Mouse (Mus musculus) ES-E14 (cell line): ENCODE data around the gene Cpxm1. TPM values are rescaled to one million over a fixed set of nuclear protein-coding genes. Genes with fewer than 3 reads are reported as not detected.

Experiments
- DNase-seq: peaks from one replicate; pipeline ENCODE4 v3.0.0-alpha.2; 2013; ENCODE audit warnings: low read depth, low spot score
- H3K27ac ChIP-seq: 2 replicates; pipeline ENCODE4 v1.5.1; 2012; ENCODE audit warnings: low read depth, mild to moderate bottlenecking, low read length, moderate library complexity, mixed read lengths; ENCODE audit not compliant: poor library complexity, insufficient read depth, severe bottlenecking
- H3K36me3 ChIP-seq: 2 replicates; pipeline ENCODE4 v1.6.1; 2012; ENCODE audit warnings: mild to moderate bottlenecking, low read length, moderate library complexity, mixed read lengths; ENCODE audit not compliant: control insufficient read depth, poor library complexity, insufficient read depth, severe bottlenecking
- H3K4me1 ChIP-seq, 2 experiments: fragments of 150-350 bp in 1 of 2; sonication (generic) in 1 of 2; 2 replicates each; pipeline ENCODE4 v1.6.1; 2012; ENCODE audit warnings: low read length in 2 of 2, mild to moderate bottlenecking in 1 of 2, mixed read lengths in 1 of 2; ENCODE audit not compliant: control insufficient read depth in 2 of 2, insufficient read depth in 2 of 2, poor library complexity in 1 of 2
- H3K4me3 ChIP-seq, 2 experiments: fragments of 150-350 bp in 1 of 2; sonication (generic) in 1 of 2; 2 replicates each; pipeline ENCODE4 v1.5.1; 2012; ENCODE audit warnings: low read length in 2 of 2, low read depth in 1 of 2, mild to moderate bottlenecking in 1 of 2, mixed read lengths in 1 of 2; ENCODE audit not compliant: insufficient read depth in 1 of 2, poor library complexity in 1 of 2, severe bottlenecking in 1 of 2
- H3K9ac ChIP-seq: 2 replicates; pipeline ENCODE4 v1.6.1; 2012; ENCODE audit warnings: low read depth, mild to moderate bottlenecking, low read length, mixed read lengths; ENCODE audit not compliant: poor library complexity, insufficient read depth, severe bottlenecking
- H3K9me3 ChIP-seq: fragments of 150-350 bp; sonication (generic); 2 replicates; pipeline ENCODE4 v1.6.1; 2012; ENCODE audit warnings: low read depth, mild to moderate bottlenecking, low read length; ENCODE audit not compliant: control insufficient read depth, insufficient read depth
- CHD2 ChIP-seq: IDR thresholded peaks from 2 replicates; pipeline ENCODE4 v1.6.1; 2014; ENCODE audit warnings: mild to moderate bottlenecking, low read depth, low read length, inconsistent platforms
- HCFC1 ChIP-seq: IDR thresholded peaks from 2 replicates; pipeline ENCODE4 v1.6.1; 2012; ENCODE audit warnings: low read length, inconsistent platforms, borderline replicate concordance; ENCODE audit not compliant: insufficient read depth
- MAFK ChIP-seq: IDR thresholded peaks from 2 replicates; pipeline ENCODE4 v1.6.1; 2014; ENCODE audit warnings: mild to moderate bottlenecking, low read depth, low read length, inconsistent platforms; ENCODE audit not compliant: insufficient read depth
- ZC3H11A ChIP-seq: IDR thresholded peaks from 2 replicates; pipeline ENCODE4 v1.6.1; 2012; ENCODE audit warnings: low read depth, mild to moderate bottlenecking, inconsistent platforms, low read length, borderline replicate concordance
- ZNF384 ChIP-seq: IDR thresholded peaks from 2 replicates; pipeline ENCODE4 v1.6.1; 2012; ENCODE audit warnings: low read depth, low read length, inconsistent platforms
- in situ Hi-C, 2 experiments: fragments of 600-800 bp; cut with MboI; formaldehyde crosslinking; loops; one replicate each; pipeline ENCODE4 v1.15.1; 2025; ENCODE audit warnings: low sequenced_read_pairs in 2 of 2, inconsistent platforms in 1 of 2; ENCODE audit not compliant: unreplicated experiment in 2 of 2
- total RNA-seq: library from RNA; depleted of rRNA; stranded (reverse); fragments of 300-350 nt; gene quantifications from 2 replicates; pipeline ENCODE4 v1.2.3, GENCODE M21; 2012; rRNA removed

Cpxm1 gene
- total RNA-seq = 52.2 and 61.2 TPM in 2 replicates

GRCm38 (mm10) chr2:130397186-130397985, at the start of gene Cpxm1:
Cpxm1 (minus strand) TSS chr2:130397574.
- Histone ChIP-seq H3K4me3 (peak within 1 kb of the TSS; percentile 75 to 90), H3K36me3 (peaks cover 9% of the 10 kb centered on the region), H3K9me3 (no peaks in the 10 kb centered on the region), H3K27ac (no peak within 1 kb of the TSS), H3K4me1 (peaks cover 3 to 8% of the 10 kb centered on the region in 2 experiments; a peak in 3 of 4 replicates), H3K9ac (peak within 1 kb of the TSS; percentile 71)
- in situ Hi-C loops = no loop called here
- TF ChIP-seq CHD2 (no peak), ZC3H11A (no peak), HCFC1 (no peak), MAFK (peak; percentile 95), ZNF384 (no peak)
- peak; percentile 31 for DNase-seq

- Histone ChIP-seq H3K9ac (no peak overlapping the region), H3K4me1 (no peaks in the 10 kb centered on the region), H3K4me3 (no peak overlapping the region), H3K36me3 (peaks cover 64% of the 10 kb centered on the region), H3K27ac (no peak overlapping the region), H3K9me3 (no peaks in the 10 kb centered on the region)
- in situ Hi-C loops = no loop called here
- DNase-seq = no peak
- TF ChIP-seq ZNF384 (no peak), CHD2 (no peak), MAFK (no peak), HCFC1 (no peak), ZC3H11A (no peak)
Observed at GRCm38 (mm10) chr2:130442162-130442561, 44.8 kb upstream of the Cpxm1 start.

- H3K27ac ChIP-seq = no peak overlapping the region
- H3K9ac ChIP-seq = no peak overlapping the region
- in situ Hi-C loops = no loop called here
- H3K4me1 ChIP-seq = no peaks in the 10 kb centered on the region
- H3K36me3 ChIP-seq = peaks cover 61% of the 10 kb centered on the region
- no peaks in the 10 kb centered on the region for H3K9me3 ChIP-seq
- H3K4me3 ChIP-seq = no peak overlapping the region
- no peak for DNase-seq
- no peak for TF ChIP-seq MAFK
- no peak for TF ChIP-seq ZNF384
- TF ChIP-seq ZC3H11A = no peak
- no peak for TF ChIP-seq HCFC1
- TF ChIP-seq CHD2 = no peak
Observed at GRCm38 (mm10) chr2:130439840-130440480, 42.6 kb upstream of the Cpxm1 start.

- H3K27ac ChIP-seq = no peak overlapping the region
- DNase-seq = no peak
- peaks cover 56% of the 10 kb centered on the region for H3K36me3 ChIP-seq
- in situ Hi-C loops = no loop called here
- H3K9me3 ChIP-seq = no peaks in the 10 kb centered on the region
- TF ChIP-seq ZC3H11A (no peak), HCFC1 (no peak), MAFK (no peak), ZNF384 (no peak), CHD2 (no peak)
- H3K4me3 ChIP-seq = no peak overlapping the region
- no peaks in the 10 kb centered on the region for H3K4me1 ChIP-seq
- no peak overlapping the region for H3K9ac ChIP-seq
Observed at GRCm38 (mm10) chr2:130438861-130439260, 41.5 kb upstream of the Cpxm1 start.
